Mouse (Mus musculus): ENCODE measurements around the gene March6. TPM values are rescaled to one million over a fixed set of nuclear protein-coding genes. Genes with fewer than 3 reads are reported as not detected.

Gene March6
- polyA plus RNA-seq, 1 experiment from 2014 or later: 40.7 TPM

DNA sequence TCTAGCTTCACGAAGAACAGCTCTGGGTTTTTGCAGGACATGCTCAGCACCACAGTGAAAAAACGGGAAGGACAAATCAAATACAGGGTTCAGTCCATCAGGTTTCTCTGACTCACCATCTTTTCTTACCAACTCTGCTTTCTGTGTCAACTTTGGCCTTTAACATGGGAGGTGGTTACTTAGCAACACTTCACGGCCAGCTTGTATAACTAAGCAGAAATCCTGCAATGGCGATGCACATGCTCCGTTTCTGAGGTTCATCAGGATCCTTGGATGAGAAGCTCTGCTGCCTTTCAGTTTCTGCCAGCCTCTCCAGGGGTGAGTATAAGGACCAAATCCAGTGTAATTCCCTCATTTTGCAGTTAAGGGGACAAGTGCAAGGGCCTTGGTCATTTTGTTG lies 34.3 kb upstream of the March6 start, which contains the start of gene Cmbl:
Gene Cmbl, plus strand, starts transcription at position 206 of the 400 bp plus-strand sequence.
- H3K4me2 ChIP-seq: no peak within 1 kb of the TSS
- no peak within 1 kb of the TSS for H3K9ac ChIP-seq (replicated peaks)
- 80% methylated on average over 5 of the region's 5 CpGs for WGBS
- no peak within 1 kb of the TSS for H3K27ac ChIP-seq
- H3K36me3 ChIP-seq: no peaks in the 10 kb centered on the region
- peaks cover 4% of the 10 kb centered on the region; the same call in 1 of the 2 replicates for H3K9me3 ChIP-seq
- H3K27me3 ChIP-seq: no peaks in the 10 kb centered on the region
- H3K4me3 ChIP-seq (replicated peaks): no peak within 1 kb of the TSS
- ATAC-seq (ENCODE audit: insufficient number of reproducible peaks, insufficient read depth, low FRiP score, low TSS enrichment, low read depth): no peak
- H3K4me1 ChIP-seq (replicated peaks): peaks cover 7% of the 10 kb centered on the region; the same call in 1 of the 2 replicates

DNA sequence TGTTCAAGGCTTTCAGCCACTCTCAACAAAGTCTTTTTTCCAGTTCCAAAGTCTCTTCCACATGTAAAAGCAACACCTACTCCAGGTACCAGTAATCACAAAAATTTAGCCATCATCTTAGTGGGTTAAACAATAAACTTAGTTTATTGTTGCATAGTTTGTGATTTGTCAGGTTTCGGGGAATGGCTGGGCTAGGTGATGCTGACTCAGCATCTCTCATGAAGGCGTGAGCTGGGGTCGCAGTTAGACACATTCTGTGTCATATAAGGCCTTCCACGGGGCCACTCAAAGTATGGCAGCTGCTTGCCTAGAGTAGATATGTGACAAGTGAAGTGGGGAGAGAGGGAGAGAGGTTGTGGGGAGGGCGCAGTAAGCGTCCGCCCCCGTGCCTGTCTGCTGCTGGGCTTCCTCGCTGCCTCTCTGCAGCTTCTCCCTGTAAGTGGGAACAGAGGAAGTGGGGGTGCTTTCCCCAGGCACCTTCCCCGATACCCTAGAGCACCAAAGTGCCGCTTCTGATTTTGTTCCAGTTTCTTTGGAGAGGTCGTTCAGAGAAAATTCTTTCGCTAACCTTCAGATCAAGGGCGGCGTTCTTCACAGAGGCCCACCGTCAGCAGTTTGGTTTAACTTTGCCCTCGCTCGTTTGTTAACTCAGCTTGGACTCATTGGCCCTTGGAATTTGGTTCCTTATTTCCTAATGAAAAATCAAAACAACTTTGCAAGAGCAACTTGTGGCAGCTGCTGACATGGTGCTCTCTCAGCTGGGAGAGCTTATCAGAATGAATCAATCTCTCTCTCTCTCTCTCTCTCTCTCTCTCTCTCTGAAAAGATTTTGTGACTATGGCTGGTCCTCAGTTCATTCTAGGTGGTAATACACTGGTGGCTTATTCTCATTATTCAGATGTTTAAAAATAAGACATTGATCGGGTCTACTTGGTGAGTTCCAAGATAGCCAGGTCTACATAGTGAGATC lies 33.0 kb upstream of the March6 start:
- no peaks in the 10 kb centered on the region for H3K36me3 ChIP-seq
- 68% methylated on average over 19 of the region's 19 CpGs for WGBS
- no peak overlapping the region for H3K4me2 ChIP-seq
- H3K4me1 ChIP-seq (replicated peaks): peaks cover 7% of the 10 kb centered on the region; the same call in 1 of the 2 replicates
- H3K9ac ChIP-seq (replicated peaks): no peak overlapping the region
- H3K4me3 ChIP-seq (replicated peaks): no peak overlapping the region
- H3K27ac ChIP-seq: no peak overlapping the region
- ATAC-seq (ENCODE audit: insufficient number of reproducible peaks, insufficient read depth, low FRiP score, low TSS enrichment, low read depth): no peak
- no peaks in the 10 kb centered on the region for H3K27me3 ChIP-seq
- peaks cover 4% of the 10 kb centered on the region; the same call in 1 of the 2 replicates for H3K9me3 ChIP-seq

DNA sequence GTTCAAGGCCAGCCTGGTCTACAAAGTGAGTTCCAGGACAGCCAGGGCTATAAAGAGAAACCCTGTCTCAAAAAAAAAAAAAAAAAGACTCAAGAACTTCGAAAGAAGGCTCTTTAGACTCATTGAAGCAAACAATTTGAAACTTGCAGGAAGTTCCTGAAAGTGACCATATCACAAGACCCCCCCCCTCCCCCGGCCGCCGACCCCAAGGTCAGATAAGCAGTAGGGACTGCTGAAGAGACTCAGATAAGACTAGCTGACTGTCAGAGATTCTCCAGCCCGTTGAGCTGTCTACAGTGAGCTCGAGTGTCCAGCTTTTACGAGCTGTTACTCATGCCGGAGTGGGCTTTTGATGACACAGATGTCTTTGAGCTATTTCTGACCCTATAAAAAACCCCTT lies 32.0 kb upstream of the March6 start:
- H3K9ac ChIP-seq (replicated peaks): no peak overlapping the region
- H3K9me3 ChIP-seq: peaks cover 4% of the 10 kb centered on the region; the same call in 1 of the 2 replicates
- no peaks in the 10 kb centered on the region for H3K36me3 ChIP-seq
- H3K4me2 ChIP-seq: no peak overlapping the region
- WGBS: 64% methylated on average over 8 of the region's 8 CpGs
- peaks cover 3% of the 10 kb centered on the region; the same call in 1 of the 2 replicates for H3K4me1 ChIP-seq (replicated peaks)
- no peak overlapping the region for H3K4me3 ChIP-seq (replicated peaks)
- H3K27ac ChIP-seq: no peak overlapping the region
- ATAC-seq (ENCODE audit: insufficient number of reproducible peaks, insufficient read depth, low FRiP score, low TSS enrichment, low read depth): no peak
- H3K27me3 ChIP-seq: no peaks in the 10 kb centered on the region

DNA sequence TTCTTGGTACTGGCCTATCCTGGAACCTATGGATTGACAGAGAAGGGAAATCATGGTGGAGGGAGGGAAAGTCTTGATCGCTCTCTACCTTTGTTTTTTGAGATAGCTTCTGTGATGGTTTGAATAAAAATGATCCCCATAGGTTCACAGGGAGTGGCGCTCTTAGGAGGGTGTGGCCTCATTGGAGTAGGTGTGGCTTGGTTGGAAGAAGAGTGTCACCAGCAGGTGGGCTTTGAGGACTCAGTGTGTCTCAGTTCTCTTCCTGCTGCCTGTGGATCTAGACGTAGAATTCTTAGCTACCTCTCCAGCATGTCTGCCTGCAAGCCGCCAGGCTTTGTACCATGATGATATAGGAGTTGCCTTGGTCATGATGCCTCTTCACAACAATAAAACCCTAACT lies 31.1 kb upstream of the March6 start:
- 91% methylated on average over 4 of the region's 4 CpGs for WGBS

DNA sequence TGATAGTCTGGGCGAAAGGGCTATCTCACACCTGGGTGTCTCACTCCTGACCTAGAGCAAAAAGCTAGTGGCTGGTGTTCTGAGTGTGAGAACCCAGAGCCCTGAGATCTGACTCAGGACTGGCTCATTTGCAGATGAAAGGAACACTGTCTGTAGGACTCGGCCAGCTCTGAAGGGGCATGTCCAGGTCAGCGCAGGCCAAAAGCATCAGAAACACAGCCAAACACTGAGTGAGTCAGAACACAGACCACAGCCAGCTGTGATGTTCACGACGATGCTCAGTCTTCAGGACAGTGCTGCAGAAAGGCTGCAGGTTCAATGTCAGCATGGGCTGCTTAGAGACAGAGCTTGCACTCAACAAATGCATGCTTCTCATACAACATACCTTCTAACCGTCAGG lies 30.5 kb upstream of the March6 start:
- Histone ChIP-seq H3K4me2 (no peak overlapping the region), H3K4me3 (replicated peaks) (no peak overlapping the region), H3K36me3 (no peaks in the 10 kb centered on the region), H3K27me3 (no peaks in the 10 kb centered on the region), H3K9ac (replicated peaks) (no peak overlapping the region), H3K27ac (no peak overlapping the region), H3K4me1 (replicated peaks) (peaks cover 3% of the 10 kb centered on the region; the same call in 1 of the 2 replicates), H3K9me3 (peaks cover 4% of the 10 kb centered on the region; the same call in 1 of the 2 replicates)
- ATAC-seq (ENCODE audit: insufficient number of reproducible peaks, insufficient read depth, low FRiP score, low TSS enrichment, low read depth): no peak
- 82% methylated on average over 6 of the region's 6 CpGs for WGBS

More for the DNA sequence above, 31.1 kb upstream of the March6 start:
- no peaks in the 10 kb centered on the region for H3K27me3 ChIP-seq
- no peak for ATAC-seq (ENCODE audit: insufficient number of reproducible peaks, insufficient read depth, low FRiP score, low TSS enrichment, low read depth)
- H3K9ac ChIP-seq (replicated peaks): no peak overlapping the region
- no peaks in the 10 kb centered on the region for H3K36me3 ChIP-seq
- H3K4me1 ChIP-seq (replicated peaks): peaks cover 3% of the 10 kb centered on the region; the same call in 1 of the 2 replicates
- H3K27ac ChIP-seq: no peak overlapping the region
- H3K9me3 ChIP-seq: peaks cover 4% of the 10 kb centered on the region; the same call in 1 of the 2 replicates
- H3K4me3 ChIP-seq (replicated peaks): no peak overlapping the region
- H3K4me2 ChIP-seq: no peak overlapping the region

DNA sequence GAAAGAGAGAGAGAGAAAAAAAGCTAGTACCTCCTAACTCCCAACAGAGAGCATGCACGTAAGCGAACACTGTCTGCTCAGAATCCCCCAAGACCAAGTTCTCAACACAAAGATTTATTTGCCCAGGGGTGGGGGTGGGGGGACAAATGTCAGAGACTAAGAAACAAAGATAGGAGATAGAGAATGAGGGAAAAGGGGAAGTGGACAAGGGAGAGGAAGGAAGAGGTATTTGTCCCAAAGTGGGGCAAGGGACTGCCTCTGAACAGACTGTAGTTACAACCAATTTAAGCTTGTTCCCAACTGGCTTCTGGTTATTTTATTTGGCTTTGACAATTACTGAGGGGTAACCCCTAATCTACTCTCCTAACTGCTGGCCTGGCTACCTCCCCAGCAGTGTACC lies 24.0 kb upstream of the March6 start:
- no peak for ATAC-seq (ENCODE audit: insufficient number of reproducible peaks, insufficient read depth, low FRiP score, low TSS enrichment, low read depth)
- H3K4me1 ChIP-seq (replicated peaks): no peaks in the 10 kb centered on the region
- H3K9me3 ChIP-seq: no peaks in the 10 kb centered on the region
- no peaks in the 10 kb centered on the region for H3K27me3 ChIP-seq
- no peak overlapping the region for H3K4me2 ChIP-seq
- 88% methylated on average over 2 of the region's 2 CpGs for WGBS
- H3K27ac ChIP-seq: no peak overlapping the region
- H3K36me3 ChIP-seq: no peaks in the 10 kb centered on the region
- no peak overlapping the region for H3K4me3 ChIP-seq (replicated peaks)
- H3K9ac ChIP-seq (replicated peaks): no peak overlapping the region

DNA sequence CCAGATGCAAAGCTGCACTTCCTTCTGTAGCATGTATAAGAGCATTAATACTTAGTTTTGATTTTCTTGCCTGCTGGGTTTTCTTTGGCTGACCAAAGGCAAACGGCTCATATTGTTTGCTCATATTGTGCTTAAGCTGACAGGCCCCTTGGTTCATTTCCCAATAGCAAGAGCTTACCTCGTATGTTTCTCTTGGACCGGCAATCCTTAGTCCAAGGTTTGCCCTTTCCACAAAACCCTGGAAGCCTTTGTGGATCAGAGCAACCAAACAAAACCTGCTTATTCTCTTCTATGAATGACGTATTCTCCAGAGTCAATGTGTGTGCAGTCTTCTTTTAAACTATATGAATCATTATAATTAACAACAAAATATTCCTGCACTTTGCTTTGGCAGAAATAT lies 19.5 kb upstream of the March6 start:
- WGBS: 83% methylated on average over 4 of the region's 4 CpGs

DNA sequence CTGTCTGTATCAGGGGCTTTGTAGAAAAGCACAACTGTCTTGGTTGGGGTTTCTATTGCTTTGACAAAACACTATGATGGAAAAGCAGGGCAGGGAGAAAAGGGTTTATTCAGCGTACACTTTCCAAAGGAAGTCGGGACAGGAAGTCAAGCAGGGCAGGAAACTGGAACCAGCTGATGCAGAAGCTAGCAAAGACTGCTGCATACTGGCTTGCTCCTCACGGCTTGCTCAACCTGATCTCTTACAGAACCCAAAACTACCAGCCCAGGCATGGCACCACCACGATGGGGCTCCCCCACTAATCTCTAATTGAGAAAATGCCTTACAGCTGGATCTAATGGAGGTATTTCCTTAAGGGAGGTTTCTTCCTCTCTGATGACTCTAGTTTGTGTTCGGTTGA lies 16.6 kb upstream of the March6 start:
- Histone ChIP-seq H3K27ac (no peak overlapping the region), H3K9me3 (no peaks in the 10 kb centered on the region), H3K9ac (replicated peaks) (no peak overlapping the region), H3K4me3 (replicated peaks) (no peak overlapping the region), H3K27me3 (no peaks in the 10 kb centered on the region), H3K36me3 (no peaks in the 10 kb centered on the region), H3K4me2 (no peak overlapping the region), H3K4me1 (replicated peaks) (peaks cover 19% of the 10 kb centered on the region)
- 46% methylated on average over 5 of the region's 5 CpGs for WGBS
- ATAC-seq (ENCODE audit: insufficient number of reproducible peaks, insufficient read depth, low FRiP score, low TSS enrichment, low read depth): no peak

More for the DNA sequence above, 19.5 kb upstream of the March6 start:
- Histone ChIP-seq H3K9me3 (no peaks in the 10 kb centered on the region), H3K27me3 (no peaks in the 10 kb centered on the region), H3K4me1 (replicated peaks) (peaks cover 8% of the 10 kb centered on the region; the same call in 1 of the 2 replicates), H3K36me3 (no peaks in the 10 kb centered on the region), H3K4me3 (replicated peaks) (no peak overlapping the region), H3K27ac (no peak overlapping the region), H3K4me2 (no peak overlapping the region), H3K9ac (replicated peaks) (no peak overlapping the region)
- ATAC-seq (ENCODE audit: insufficient number of reproducible peaks, insufficient read depth, low FRiP score, low TSS enrichment, low read depth): no peak

DNA sequence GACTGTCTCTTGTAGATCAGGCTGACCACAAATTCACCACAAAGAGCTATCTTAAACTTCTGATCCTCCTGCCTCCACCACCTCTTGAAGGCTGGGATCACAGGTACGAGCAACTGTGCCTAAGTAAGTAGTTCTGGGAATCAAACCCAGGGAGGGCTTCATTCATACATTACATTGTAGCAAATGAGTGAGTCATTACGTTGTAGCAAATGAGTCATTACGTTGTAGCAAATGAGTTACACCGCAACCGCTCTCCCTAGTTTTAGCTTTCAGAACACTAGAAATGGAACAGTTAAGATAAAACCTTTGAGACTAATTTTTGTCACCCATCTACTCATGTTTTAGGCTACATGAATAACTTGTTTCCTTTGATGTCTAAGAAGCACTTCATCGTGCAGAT lies 15.4 kb upstream of the March6 start:
- no peak for ATAC-seq (ENCODE audit: insufficient number of reproducible peaks, insufficient read depth, low FRiP score, low TSS enrichment, low read depth)
- Histone ChIP-seq H3K36me3 (no peaks in the 10 kb centered on the region), H3K4me2 (no peak overlapping the region), H3K9ac (replicated peaks) (no peak overlapping the region), H3K4me1 (replicated peaks) (peaks cover 28% of the 10 kb centered on the region), H3K27me3 (no peaks in the 10 kb centered on the region), H3K4me3 (replicated peaks) (no peak overlapping the region), H3K9me3 (no peaks in the 10 kb centered on the region), H3K27ac (no peak overlapping the region)
- WGBS: 87% methylated on average over 6 of the region's 6 CpGs

DNA sequence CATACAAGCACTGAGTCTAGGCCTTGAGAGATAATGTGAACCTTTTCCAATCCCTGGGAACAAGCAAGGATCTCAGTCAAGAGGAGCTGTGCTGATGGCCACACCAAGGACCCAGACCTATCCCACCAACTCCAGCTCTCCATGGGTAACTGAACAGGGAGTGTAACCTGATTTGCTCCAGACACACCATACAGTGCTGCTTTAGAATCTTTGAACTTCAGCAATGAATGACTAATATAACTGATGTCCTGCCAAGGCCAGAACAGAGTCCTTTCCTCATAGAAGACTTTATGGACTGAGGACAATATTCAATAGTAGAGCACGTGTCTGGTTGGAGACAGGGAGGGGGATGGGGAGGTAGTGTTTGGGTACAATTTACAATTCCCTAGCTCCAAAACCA lies 14.2 kb upstream of the March6 start:
- no peaks in the 10 kb centered on the region for H3K36me3 ChIP-seq
- no peaks in the 10 kb centered on the region for H3K27me3 ChIP-seq
- WGBS: 34% methylated on average over 1 of the region's 1 CpGs
- H3K9ac ChIP-seq (replicated peaks): no peak overlapping the region
- H3K4me1 ChIP-seq (replicated peaks): peaks cover 28% of the 10 kb centered on the region
- H3K9me3 ChIP-seq: no peaks in the 10 kb centered on the region
- H3K4me3 ChIP-seq (replicated peaks): no peak overlapping the region
- ATAC-seq (ENCODE audit: insufficient number of reproducible peaks, insufficient read depth, low FRiP score, low TSS enrichment, low read depth): no peak
- H3K4me2 ChIP-seq: no peak overlapping the region
- no peak overlapping the region; the same call in 1 of the 2 replicates for H3K27ac ChIP-seq

DNA sequence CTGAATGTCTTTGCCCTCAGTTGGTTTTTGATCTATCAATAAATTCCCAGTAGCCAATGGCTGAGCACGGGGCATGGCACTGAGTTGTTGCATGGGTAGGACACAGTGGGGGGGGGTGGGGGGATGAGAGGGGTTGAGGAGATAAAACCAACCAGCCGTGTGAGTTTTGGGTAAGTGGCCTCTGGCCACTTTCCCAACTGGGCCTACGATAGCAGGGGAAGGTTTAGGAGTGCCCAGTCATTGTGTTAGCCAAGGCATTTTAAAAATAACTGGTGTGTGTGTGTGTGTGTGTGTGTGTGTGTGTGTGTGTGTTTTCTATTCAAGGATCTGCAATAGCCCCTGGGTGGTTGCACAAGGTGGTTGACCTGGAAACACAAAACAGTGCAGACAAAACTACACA lies 12.4 kb upstream of the March6 start:
- Histone ChIP-seq H3K36me3 (no peaks in the 10 kb centered on the region), H3K4me3 (replicated peaks) (no peak overlapping the region), H3K27me3 (no peaks in the 10 kb centered on the region), H3K4me1 (replicated peaks) (peaks cover 28% of the 10 kb centered on the region), H3K9me3 (no peaks in the 10 kb centered on the region), H3K4me2 (no peak overlapping the region), H3K27ac (no peak overlapping the region), H3K9ac (replicated peaks) (no peak overlapping the region)
- no peak for ATAC-seq (ENCODE audit: insufficient number of reproducible peaks, insufficient read depth, low FRiP score, low TSS enrichment, low read depth)
- 20% methylated on average over 3 of the region's 3 CpGs for WGBS

Measured in limb, embryonic 12.5 days (tissue).